Mouse (Mus musculus) cerebellum, adult 2 months (tissue): ENCODE measurements around the gene Fah.

Experiments
- CTCF ChIP-seq: fragments of 200-500 bp; IDR thresholded peaks from 2 replicates; pipeline ENCODE4 v1.5.1; 2011; ENCODE audit warnings: low read depth, mild to moderate bottlenecking, control low read depth, low read length, moderate library complexity, borderline replicate concordance; ENCODE audit not compliant: insufficient read depth
- POLR2A ChIP-seq: fragments of 200-500 bp; IDR thresholded peaks from 2 replicates; pipeline ENCODE4 v1.6.1; 2011; ENCODE audit warnings: low read length, control low read depth, borderline replicate concordance; ENCODE audit not compliant: insufficient read depth

DNA sequence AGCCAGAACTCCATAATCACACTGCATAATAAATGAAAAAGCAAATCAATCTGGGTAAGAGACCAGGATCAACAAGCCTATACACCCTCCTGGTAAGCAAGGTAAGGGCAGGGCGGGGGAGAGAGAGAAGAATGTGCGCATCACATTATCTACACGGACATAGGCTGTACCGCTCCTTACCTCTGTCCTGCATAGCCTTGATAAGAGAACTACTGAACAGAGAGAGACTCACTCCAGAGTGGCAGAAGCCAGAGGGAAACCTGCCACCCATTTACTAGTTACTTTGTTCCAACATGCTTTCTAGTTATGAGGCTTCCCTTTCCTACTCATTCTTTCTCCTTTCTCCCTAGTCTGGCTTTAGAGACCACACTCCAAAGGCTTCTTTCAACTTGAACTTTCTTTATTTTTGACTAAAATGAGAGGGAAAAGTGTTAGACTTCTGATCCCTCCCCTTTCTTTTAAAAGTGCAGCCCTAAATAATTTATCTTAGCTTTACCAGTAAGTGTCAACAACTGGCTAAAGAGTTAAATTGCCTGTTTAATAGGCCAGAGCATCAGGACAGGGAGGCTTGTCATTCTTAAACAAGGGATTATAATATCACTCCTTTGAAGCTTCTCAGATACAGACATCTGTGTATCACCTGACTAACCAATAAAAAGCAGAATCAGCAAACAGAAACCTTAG is 44.9 kb upstream of the Fah start:
- TF ChIP-seq POLR2A (no peak), CTCF (no peak)
